Mouse (Mus musculus): ENCODE measurements around the gene Lyz1. TPM values are rescaled to one million over a fixed set of nuclear protein-coding genes. Genes with fewer than 3 reads are reported as not detected.
"Not testable (repeated sequence)": the region's sequence is repeated elsewhere in the genome, so short reads cannot be mapped to it uniquely, and the experiment has no call there.

The Lyz1 gene
- polyA plus RNA-seq, 1 experiment from 2014 or later = not detected

GRCm38 (mm10) chr10:117274645-117275044, 18.0 kb downstream of the Lyz1 start:
- not testable (repeated sequence) for H3K4me3 ChIP-seq (ENCODE audit: low read depth, low read length); H3K36me3 ChIP-seq (ENCODE audit: control insufficient read depth, insufficient read depth, low read length); H3K4me2 ChIP-seq (ENCODE audit: low read length); H3K27me3 ChIP-seq (ENCODE audit: control insufficient read depth, insufficient read depth, low read depth, low read length); H3K4me1 ChIP-seq (ENCODE audit: control insufficient read depth, insufficient read depth, low read length); H3K9ac ChIP-seq (ENCODE audit: low read depth, low read length); ATAC-seq; H3K27ac ChIP-seq (ENCODE audit: low read length); H3K9me3 ChIP-seq (replicated peaks; ENCODE audit: control insufficient read depth, low read length, poor library complexity, severe bottlenecking)
- 88% methylated on average over 3 of the region's 7 CpGs for WGBS

DNA sequence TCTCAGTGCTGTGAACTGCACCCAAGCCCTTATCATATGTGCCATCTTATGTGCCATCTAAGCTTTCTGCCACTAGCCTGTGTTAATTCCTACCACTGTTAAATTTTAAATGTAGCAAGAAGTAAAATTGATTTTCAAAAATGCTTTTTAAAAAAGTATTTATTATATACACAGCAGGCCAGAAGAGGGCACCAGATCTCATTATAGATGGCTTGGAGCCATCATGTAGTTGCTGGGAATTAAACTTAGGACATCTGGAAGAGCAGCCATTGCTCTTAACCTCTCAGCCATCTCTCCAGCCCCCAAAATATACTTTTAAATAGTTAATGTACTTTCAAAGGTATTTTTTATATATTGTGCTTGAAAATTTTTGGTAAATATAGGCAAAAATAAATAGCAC, 20.6 kb downstream of the Lyz1 start:
- H3K9ac ChIP-seq (ENCODE audit: low read depth, low read length) = no peak overlapping the region
- no peak overlapping the region for H3K4me3 ChIP-seq (ENCODE audit: low read depth, low read length)
- H3K9me3 ChIP-seq (replicated peaks; ENCODE audit: control insufficient read depth, low read length, poor library complexity, severe bottlenecking) = no peaks in the 10 kb centered on the region
- no peak overlapping the region for H3K4me2 ChIP-seq (ENCODE audit: low read length)
- no peaks in the 10 kb centered on the region for H3K36me3 ChIP-seq (ENCODE audit: control insufficient read depth, insufficient read depth, low read length)
- ATAC-seq = no peak
- H3K27ac ChIP-seq (ENCODE audit: low read length) = no peak overlapping the region
- H3K4me1 ChIP-seq (ENCODE audit: control insufficient read depth, insufficient read depth, low read length) = no peaks in the 10 kb centered on the region
- no peaks in the 10 kb centered on the region for H3K27me3 ChIP-seq (ENCODE audit: control insufficient read depth, insufficient read depth, low read depth, low read length)

DNA sequence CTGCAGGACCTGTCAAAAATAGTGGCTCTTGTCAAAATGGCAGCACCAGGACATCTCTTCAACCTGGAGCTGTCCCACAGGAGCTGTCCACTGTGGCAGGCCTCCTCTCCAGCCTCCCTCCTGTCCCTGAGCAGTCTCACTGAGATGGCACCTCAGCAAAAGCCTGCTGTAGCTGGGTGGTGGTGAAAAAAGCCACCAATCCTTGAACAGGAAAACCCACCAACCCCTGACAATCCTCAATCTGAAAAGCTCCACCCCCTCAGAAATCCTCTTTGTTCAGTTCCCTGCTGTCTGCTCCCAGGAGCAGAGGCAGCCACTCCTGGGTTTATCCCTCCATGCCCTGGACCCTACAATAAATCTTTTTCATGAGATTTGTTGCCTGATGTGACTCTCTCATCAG, 32.8 kb downstream of the Lyz1 start:
- H3K4me1 ChIP-seq (ENCODE audit: control insufficient read depth, insufficient read depth, low read length) = no peaks in the 10 kb centered on the region
- H3K4me3 ChIP-seq (ENCODE audit: low read depth, low read length) = no peak overlapping the region
- H3K36me3 ChIP-seq (ENCODE audit: control insufficient read depth, insufficient read depth, low read length) = no peaks in the 10 kb centered on the region
- H3K9me3 ChIP-seq (replicated peaks; ENCODE audit: control insufficient read depth, low read length, poor library complexity, severe bottlenecking) = 0 out of 2 replicates have a peak, but pooled peaks cover 3% of the 10 kb centered on the region
- no peak overlapping the region for H3K9ac ChIP-seq (ENCODE audit: low read depth, low read length)
- no peak for ATAC-seq
- H3K4me2 ChIP-seq (ENCODE audit: low read length) = no peak overlapping the region
- H3K27me3 ChIP-seq (ENCODE audit: control insufficient read depth, insufficient read depth, low read depth, low read length) = no peaks in the 10 kb centered on the region
- H3K27ac ChIP-seq (ENCODE audit: low read length) = peak overlapping the region; percentile 38; the same call in 1 of the 2 replicates

- Histone ChIP-seq H3K4me3 (ENCODE audit: low read depth, low read length) (no peak within 1 kb of the TSS), H3K27ac (ENCODE audit: low read length) (no peak within 1 kb of the TSS), H3K27me3 (ENCODE audit: control insufficient read depth, insufficient read depth, low read depth, low read length) (no peaks in the 10 kb centered on the region), H3K4me1 (ENCODE audit: control insufficient read depth, insufficient read depth, low read length) (no peaks in the 10 kb centered on the region), H3K9me3 (replicated peaks; ENCODE audit: control insufficient read depth, low read length, poor library complexity, severe bottlenecking) (no peaks in the 10 kb centered on the region), H3K4me2 (ENCODE audit: low read length) (no peak within 1 kb of the TSS), H3K9ac (ENCODE audit: low read depth, low read length) (no peak within 1 kb of the TSS), H3K36me3 (ENCODE audit: control insufficient read depth, insufficient read depth, low read length) (no peaks in the 10 kb centered on the region)
- 86% methylated on average over 12 of the region's 12 CpGs for whole genome bisulfite sequencing
- no peak for ATAC-seq
Observed at GRCm38 (mm10) chr10:117238603-117239002, 54.1 kb downstream of the Lyz1 start, which contains the start of gene 9530003J23Rik. Gene 9530003J23Rik, minus strand, starts transcription at chr10:117238703.

Other genes with a start within 250 kb of the Lyz1 start
- not detected in 2 replicates for gene Lrrc10, start 247.5 kb downstream of the Lyz1 start, polyA plus RNA-seq (2015; fragmentation: Nextera tagmentation; extraction: Ambion mirVana)
- gene Cct2, start 229.1 kb downstream of the Lyz1 start, polyA plus RNA-seq (2015; fragmentation: Nextera tagmentation; extraction: Ambion mirVana) = 232 and 235 TPM in 2 replicates
- gene Frs2, start 144.3 kb downstream of the Lyz1 start, polyA plus RNA-seq (2015; fragmentation: Nextera tagmentation; extraction: Ambion mirVana) = 19.7 and 20.2 TPM in 2 replicates
- gene Yeats4, start 68.4 kb downstream of the Lyz1 start, polyA plus RNA-seq (2015; fragmentation: Nextera tagmentation; extraction: Ambion mirVana) = 104 and 113 TPM in 2 replicates
- gene 9530003J23Rik, start 54.2 kb downstream of the Lyz1 start, polyA plus RNA-seq (2015; fragmentation: Nextera tagmentation; extraction: Ambion mirVana) = not detected in 2 replicates
- 13.4 and 16.8 TPM in 2 replicates for gene Lyz2, start 10.5 kb downstream of the Lyz1 start, polyA plus RNA-seq (2015; fragmentation: Nextera tagmentation; extraction: Ambion mirVana)
- 140 and 171 TPM in 2 replicates for gene Cpsf6, start 87.1 kb upstream of the Lyz1 start, polyA plus RNA-seq (2015; fragmentation: Nextera tagmentation; extraction: Ambion mirVana)

Measured in midbrain, embryonic 16.5 days (tissue).